Mouse (Mus musculus): Measurements from ENCODE around the gene Scml2. TPM values are rescaled to one million over a fixed set of nuclear protein-coding genes. Genes with fewer than 3 reads are reported as not detected.

The Scml2 gene
- 1.4 TPM for polyA plus RNA-seq (2014; fragmentation: Illumina TruSeq; extraction: RNeasy Lipid Tissue Mini Kit (QIAGEN cat#74804); ENCODE audit: low read depth, low replicate concordance)

DNA sequence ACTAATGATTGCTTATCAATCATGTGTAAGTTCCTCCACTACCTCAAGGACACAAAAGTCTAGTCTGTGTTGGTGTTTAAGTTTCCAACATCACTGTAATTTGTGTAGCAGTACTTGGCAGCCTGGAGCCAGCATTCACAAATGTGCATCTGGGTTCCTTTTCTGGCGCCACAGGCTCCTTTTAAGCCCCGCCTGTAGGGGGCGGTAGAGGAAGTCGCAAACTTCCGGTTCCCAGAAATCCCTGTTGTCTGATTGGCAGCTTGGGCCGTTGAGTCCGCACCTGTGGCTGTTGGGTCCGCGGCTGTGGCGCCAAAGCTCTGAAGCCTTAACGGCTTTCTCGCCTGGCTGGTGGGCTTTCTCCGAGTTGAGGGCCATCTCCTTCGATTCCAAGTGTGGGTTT is at the start of gene Scml2:
Scml2 (plus strand) TSS at position 301 of the 400 bp plus-strand sequence.

DNA sequence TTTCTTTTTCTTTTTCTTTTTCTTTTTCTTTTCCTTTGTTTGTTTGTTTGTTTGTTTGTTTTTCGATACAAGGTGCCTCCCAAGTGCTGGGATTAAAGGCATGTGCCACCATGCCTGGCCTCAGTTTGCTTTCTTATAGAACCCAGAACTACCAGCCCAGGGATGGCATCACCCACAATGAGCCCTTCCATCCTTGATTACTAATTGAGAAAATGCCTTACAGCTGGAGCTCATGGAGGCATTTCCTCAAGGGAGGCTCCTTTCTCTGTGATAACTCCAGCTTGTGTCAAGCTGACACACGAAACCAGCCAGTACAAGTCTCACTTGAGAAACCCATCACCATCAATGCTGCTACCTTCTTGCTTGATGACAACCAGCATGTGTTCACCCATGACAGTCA is 170.2 kb downstream of the Scml2 start, which contains the start of gene Gm15262:
Gm15262 (plus strand) TSS at position 301 of the 400 bp plus-strand sequence.

Other genes starting within 250 kb of the Scml2 start
- not detected for gene Gja6, start 210.1 kb upstream of the Scml2 start, polyA plus RNA-seq (2014; fragmentation: Illumina TruSeq; extraction: RNeasy Lipid Tissue Mini Kit (QIAGEN cat#74804); ENCODE audit: low read depth, low replicate concordance)
- 9.2 TPM for gene Cdkl5, start 122.5 kb upstream of the Scml2 start, polyA plus RNA-seq (2014; fragmentation: Illumina TruSeq; extraction: RNeasy Lipid Tissue Mini Kit (QIAGEN cat#74804); ENCODE audit: low read depth, low replicate concordance)
- not detected for gene Gm15262, start 170.3 kb downstream of the Scml2 start, polyA plus RNA-seq (2014; fragmentation: Illumina TruSeq; extraction: RNeasy Lipid Tissue Mini Kit (QIAGEN cat#74804); ENCODE audit: low read depth, low replicate concordance)